Mouse (Mus musculus) heart, adult 18-20 months (tissue): ENCODE measurements around the gene Sipa1l1. TPM values are rescaled to one million over a fixed set of nuclear protein-coding genes. Genes with fewer than 3 reads are reported as not detected.
A peak's percentile ranks its signal among the peaks of the same experiment; 100 is the strongest.

Source experiments
- DNase-seq, 2 experiments: peaks; one replicate each; pipeline ENCODE4 v3.0.0; 2021 to 2022; ENCODE audit warnings: mixed read lengths in 1 of 2
- long read RNA-seq, 2 experiments: library from polyadenylated mRNA; stranded (forward); transcript quantifications; one replicate each; pipeline ENCODE4 v2.0.0; 2021
- total RNA-seq, 2 experiments: library from RNA; stranded (reverse); gene quantifications; 2 replicates each; pipeline ENCODE4 v1.2.3; 2021

The Sipa1l1 gene
- total RNA-seq = 10 to 100 TPM in 1 of 2 experiments, 1 to 10 TPM in 1; 8.4 to 10.5 TPM
- long read RNA-seq, experiment 1 = 0 reads
- long read RNA-seq, experiment 2, partial matches to known transcripts = 1 of 2 reads
- long read RNA-seq, experiment 2, other reads (novel, unspliced or antisense) = 1 of 2 reads

GRCm38 (mm10) chr12:82168820-82169533 is at the start of gene Sipa1l1:
Gene Sipa1l1 (plus strand): TSS chr12:82169320.
- DNase-seq = peak; percentile 94 to 96

DNA sequence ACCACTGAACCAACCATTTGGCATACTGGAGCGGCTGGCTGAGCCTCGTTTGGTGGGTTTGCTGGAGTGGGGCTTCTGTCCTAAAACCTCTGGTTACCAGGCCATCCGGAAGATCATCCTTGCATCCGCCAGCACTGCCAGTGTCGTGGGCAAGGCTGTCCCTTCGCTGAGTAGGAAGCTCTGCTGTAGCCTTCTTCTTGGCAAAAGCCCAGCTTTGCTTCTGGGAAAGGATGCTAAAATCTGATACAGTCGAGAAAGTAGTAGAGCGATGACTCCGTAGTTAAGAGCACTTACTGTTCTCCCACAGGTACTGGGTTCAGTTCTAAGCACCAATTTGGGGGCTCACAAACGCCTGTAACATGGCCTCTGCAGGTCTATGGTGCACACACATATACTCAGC is 47.2 kb upstream of the Sipa1l1 start:
- DNase-seq = no peak

DNA sequence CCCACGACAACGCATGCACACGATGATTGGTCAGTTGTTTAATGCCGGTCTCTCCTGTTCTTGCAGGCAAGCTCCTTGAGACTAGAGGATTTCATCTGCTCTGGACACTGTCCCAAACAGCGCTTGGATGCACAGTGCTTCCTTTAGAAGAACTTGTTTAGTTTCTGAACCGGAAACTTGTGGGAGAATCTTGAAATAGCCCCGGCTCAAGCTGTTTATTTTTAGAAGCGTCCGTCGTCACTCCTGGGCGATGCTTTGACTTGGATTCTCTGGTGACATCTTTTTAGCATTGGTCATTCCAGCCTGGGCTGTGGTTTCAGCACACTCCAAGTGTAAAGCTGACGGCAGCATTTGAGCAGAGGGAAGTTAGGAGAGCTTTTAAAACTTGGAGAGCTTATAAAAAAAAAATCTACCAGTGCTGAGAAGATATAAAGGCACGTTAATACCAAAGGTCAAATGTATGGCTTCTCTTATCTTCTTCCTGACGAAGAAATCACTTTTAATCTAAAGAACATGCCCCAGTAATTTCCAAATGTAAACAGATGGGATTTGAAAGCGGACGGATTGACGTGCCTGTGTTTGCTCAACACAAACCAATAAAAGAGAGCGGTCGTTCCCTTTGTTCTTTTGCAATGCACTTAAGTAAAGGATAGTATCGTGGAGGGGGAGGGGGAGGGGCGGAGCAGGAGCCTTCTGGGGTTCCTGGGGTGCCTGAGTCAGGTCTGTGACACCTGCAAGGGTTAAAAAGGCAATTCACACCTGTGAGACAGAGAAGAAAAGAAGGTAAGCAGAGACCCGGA is 46.5 kb upstream of the Sipa1l1 start:
- peak; percentile 76 to 83 for DNase-seq

DNA sequence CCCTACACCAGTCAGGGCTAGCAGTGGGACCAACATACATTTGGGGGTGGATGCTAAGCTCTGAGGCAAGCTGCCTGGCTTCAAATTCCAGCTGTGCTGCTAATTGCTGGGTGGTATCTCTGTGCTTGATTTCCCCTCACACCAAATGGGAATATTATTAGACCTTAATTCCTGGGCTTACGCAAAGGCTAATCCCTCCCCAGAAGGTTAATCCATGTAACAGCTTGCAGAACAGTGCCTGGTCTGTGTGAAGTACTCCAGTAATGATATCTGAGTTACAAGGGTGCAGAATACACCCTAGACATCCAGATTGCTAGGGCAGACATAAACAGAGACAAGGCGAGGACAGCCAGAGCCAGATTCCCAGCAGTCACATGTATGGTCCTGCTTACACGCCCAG is 42.3 kb upstream of the Sipa1l1 start:
- DNase-seq = no peak

DNA sequence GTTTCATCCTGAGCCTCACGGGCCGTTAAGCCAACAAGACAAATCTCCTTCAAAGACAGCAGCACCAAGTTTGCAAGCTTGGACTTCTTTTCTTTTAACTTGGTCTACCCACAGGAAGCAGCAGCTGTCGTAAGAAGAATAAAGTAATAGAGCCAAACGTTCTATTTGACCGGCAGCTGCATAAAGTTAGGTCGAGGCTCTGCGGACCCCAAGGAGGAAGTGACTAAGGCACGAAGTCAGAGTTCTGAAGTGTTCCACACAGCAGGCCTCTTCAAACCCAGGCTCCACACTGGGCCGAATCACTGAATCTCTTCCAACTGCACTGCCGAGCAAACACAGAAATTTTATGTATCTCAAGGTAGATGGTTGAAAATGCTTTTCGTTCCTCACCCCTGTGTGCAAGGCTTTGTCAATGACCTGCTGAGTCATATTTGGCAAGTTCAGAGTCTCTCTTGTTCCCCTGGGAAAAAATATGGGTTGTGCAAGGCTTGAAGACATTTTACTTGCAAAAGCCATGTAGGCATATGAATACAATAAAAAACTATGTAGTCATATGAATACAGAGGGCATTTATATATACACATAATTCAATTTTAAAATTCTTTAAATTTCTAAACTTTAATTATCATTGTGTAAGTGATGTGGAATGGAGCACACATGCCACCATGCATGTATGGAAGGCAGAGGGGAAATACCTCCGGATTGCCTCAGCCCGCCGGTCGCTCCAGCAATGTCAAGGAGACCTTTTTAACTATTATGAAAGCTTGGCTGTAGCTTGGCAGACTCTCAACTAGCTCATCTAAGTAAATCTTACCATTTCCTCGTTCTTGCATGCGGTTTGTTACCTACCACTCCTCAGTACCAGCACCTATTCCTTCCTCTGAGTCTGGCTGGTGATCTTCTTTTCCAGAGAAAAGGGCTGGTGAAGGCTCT is 29.6 kb upstream of the Sipa1l1 start:
- DNase-seq = peak in 1 of 2 experiments; percentile 8

GRCm38 (mm10) chr12:82143371-82143770 is 25.7 kb upstream of the Sipa1l1 start:
- DNase-seq = peak in 1 of 2 experiments; percentile 30

DNA sequence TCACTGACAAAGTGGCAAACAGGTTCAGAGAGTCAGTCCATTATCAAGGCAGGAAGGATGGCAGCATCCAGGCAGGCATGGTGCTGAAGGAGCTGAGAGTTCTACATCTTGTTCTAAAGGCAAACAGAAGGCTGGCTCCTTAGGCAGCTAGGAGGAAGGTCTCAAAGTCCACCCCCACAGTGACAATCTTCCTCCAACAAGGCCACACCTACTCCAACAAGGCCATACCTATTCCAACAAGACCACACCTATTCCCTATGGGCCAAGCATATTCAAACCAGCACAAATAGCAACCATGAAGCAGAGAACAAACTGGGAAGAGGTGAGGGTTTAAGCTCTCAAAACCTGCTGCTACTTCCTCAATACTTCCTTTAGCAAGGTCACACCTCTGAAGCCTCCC is 23.9 kb upstream of the Sipa1l1 start:
- DNase-seq = no peak

GRCm38 (mm10) chr12:82147021-82147693 is 22.0 kb upstream of the Sipa1l1 start:
- no peak for DNase-seq

DNA sequence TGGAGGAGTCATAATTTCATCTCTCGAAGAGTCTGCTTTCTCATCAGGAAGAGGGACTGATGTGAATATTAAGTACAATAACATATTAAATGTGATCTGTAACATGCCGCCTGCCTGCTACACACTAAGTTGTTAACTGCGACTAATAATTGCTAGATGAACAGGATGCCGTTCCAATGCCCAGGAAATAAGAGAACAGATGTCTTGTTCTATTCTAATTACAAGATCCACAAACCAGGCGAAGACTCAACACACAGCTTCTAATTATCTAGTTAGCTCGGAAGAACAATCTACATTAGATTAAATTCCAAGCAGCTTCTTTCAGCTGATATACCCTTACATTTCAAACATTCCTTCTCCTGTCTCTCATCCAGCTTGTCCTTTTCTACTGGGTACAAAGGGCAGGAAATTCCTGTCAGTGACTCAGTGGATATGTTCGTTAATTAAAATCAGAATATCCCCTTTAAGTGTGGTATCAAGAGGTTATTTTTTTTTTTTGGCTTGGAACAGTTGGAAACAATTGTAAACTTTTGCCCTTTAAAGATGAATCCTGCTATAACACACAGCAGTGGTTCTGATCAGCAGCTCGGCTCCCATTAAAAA is 20.7 kb upstream of the Sipa1l1 start:
- DNase-seq = no peak

- DNase-seq = no peak
Measured at GRCm38 (mm10) chr12:82151019-82151418, 18.1 kb upstream of the Sipa1l1 start.

- no peak for DNase-seq
Measured at GRCm38 (mm10) chr12:82154527-82154926, 14.6 kb upstream of the Sipa1l1 start.

DNA sequence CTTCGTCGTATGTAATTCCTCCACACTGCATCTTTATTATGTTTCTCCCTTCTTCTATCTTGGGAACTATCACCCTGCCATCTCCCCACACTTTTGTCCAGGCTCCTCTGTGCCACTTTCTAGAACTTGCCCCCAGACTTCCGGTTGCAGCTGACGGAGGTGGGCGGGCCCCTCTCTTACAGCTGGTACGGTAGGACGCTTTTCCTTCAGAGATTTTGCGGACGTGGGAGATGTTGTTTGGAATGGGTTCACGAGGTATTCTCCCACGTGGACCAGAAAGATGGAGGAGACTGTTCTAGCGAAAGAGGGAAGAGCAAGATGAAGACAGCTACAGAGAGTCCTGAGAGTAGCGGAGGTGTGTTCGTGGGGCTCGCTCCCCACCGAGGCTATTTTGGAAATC is 10.6 kb upstream of the Sipa1l1 start:
- DNase-seq = no peak

DNA sequence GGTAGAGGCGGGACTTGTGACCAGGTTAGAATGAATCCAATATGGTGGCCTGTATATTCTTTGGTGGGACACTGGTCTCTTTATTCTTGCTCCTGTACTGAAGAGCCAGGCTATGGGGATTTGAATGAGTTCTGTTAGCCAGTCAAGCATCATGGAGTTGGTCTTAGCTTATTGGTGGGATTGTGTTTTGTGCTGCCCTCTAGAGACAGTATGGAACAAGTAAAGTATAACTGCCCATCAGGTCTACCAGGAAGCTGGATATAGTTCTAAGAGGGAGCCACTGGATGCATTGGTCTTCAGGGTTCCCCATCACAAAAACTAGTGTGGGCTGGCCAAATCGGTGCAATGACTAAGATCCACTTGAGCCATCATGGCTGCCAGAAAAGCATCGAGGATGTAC is 9.7 kb upstream of the Sipa1l1 start:
- no peak for DNase-seq

- no peak for DNase-seq
Measured at GRCm38 (mm10) chr12:82165651-82166050, 3.5 kb upstream of the Sipa1l1 start.

DNA sequence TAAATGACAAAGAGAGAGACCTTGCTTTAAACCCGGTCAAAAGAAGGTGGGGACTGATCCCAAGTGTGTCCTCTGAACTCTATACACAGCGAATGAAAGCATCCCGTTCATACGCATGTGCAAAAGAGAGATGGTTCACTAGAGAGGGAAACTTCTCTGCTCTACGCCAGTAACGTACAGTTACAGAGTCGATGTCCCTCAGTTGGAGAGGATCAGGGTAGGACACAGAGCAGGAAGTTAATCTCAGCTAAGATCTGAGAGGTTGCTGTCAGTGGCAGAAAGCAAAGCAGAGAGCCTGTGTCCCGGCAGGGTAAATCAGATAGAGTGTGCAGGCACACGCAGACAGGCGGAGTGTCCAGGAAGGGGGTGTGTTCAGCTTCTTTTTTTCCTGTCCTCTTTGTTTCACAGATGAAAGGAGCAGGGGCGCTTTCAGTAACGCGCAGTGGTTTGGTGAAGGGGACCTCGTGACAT is 3.0 kb upstream of the Sipa1l1 start:
- DNase-seq = no peak

- DNase-seq = peak; percentile 71 to 73
Measured at GRCm38 (mm10) chr12:82169571-82170431, 681 bp downstream of the Sipa1l1 start.

GRCm38 (mm10) chr12:82170461-82171279 is 1.6 kb downstream of the Sipa1l1 start:
- DNase-seq = peak in 1 of 2 experiments; percentile 53

DNA sequence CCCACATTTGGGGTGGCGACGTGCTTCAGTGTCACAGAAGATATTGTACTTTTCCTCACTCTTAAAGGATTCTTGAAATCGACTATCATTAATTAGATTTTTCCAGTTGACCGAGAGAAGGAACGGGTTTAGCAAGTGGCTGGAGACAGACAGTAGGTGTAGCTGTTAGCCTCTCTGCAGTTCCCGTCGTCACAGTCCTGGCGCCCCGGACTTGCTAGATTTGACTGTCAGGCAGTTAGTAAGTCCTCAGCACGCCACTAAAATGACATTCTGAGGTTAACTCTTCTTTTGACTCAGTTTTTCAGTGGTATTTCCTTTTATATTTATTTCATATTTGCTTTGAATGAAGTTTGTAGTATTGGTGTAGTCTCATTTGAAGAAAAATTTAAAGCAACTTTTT is 2.5 kb downstream of the Sipa1l1 start:
- DNase-seq = peak; percentile 46 to 54

GRCm38 (mm10) chr12:82173623-82174022 is 4.5 kb downstream of the Sipa1l1 start:
- DNase-seq = no peak
